Mouse (Mus musculus): ENCODE results near the gene Pla2g2c. TPM values are rescaled to one million over a fixed set of nuclear protein-coding genes. Genes with fewer than 3 reads are reported as not detected.
A peak's percentile ranks its signal among the peaks of the same experiment; 100 is the strongest.

The Pla2g2c gene
- polyA plus RNA-seq, 2 experiments: 0.26 to 0.28 TPM

DNA sequence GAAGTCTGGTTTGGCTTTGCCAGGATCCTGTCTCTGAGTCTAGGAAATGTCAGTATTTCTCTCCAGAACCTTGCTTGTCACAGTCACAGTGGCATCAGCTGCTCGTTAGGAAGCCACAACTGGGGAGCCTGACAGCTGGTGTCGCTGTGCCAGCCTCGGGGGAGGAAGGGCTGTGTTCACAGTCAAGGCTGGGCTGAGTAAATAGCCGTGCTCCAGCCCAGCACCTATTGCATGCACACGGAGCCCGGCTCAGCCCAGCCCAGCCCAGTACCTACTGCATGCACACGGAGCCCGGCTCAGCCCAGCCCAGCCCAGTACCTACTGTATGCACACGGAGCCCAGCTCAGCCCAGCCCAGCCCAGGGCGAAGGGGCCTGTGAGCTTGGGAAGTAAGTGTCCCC lies 23.3 kb downstream of the Pla2g2c start:
- no peaks in the 10 kb centered on the region for H3K27me3 ChIP-seq (ENCODE audit: control insufficient read depth, insufficient read depth, low read length)
- DNase-seq (ENCODE audit: low spot score) (no peak), ATAC-seq (ENCODE audit: low FRiP score, low read depth) (no peak)
- no peaks in the 10 kb centered on the region for H3K4me1 ChIP-seq (ENCODE audit: control insufficient read depth, insufficient read depth, low read length)
- H3K4me3 ChIP-seq (replicated peaks; ENCODE audit: low read length): no peak overlapping the region
- H3K9me3 ChIP-seq (ENCODE audit: control insufficient read depth, low read length): no peaks in the 10 kb centered on the region
- no peaks in the 10 kb centered on the region for H3K36me3 ChIP-seq (ENCODE audit: control insufficient read depth, insufficient read depth, low read length)
- H3K9ac ChIP-seq (ENCODE audit: low read depth, low read length, severe bottlenecking): no peak overlapping the region
- H3K27ac ChIP-seq (replicated peaks; ENCODE audit: low read depth, low read length): no peak overlapping the region
- WGBS: 61% methylated on average over 9 of the region's 10 CpGs
- no peak overlapping the region for H3K4me2 ChIP-seq (replicated peaks; ENCODE audit: low read depth, low read length, severe bottlenecking)
- no peak for TF ChIP-seq POLR2A (IDR thresholded peaks at IDR 0.05; ENCODE audit: borderline replicate concordance, extremely low read depth, insufficient read depth, insufficient read length)

DNA sequence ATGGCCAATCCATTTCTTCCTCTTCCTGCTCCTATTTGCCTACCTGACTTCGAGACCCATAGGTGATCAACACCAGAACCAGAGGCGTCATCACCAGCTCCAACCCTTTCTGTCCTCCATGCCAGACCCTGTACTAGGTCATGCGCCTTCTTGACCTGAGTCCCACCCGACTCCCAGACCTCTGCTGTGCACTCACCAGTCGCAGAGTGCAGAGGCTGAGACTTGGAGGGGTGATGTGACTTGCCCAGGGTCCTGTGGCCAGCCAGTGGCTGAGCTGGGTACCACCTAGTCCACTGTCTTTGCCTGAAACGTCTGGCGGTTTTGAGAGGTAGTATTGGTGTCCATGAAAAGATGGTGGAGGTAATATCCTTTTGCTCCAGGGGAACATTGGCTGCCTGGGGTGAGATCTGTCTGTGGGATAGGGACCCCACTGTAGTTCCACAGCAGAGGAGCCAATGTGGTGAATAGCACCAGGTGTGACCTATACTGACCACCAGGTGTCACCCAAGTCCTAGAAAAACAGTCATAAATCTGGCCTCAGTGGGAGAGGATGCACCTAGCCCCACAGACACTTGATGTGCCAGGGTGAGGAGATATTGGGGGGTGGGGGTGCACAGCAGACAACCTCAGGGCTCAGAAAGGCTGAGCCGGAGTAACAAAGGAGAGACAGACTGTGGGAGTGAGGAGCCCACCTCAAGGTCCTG lies 23.9 kb downstream of the Pla2g2c start:
- peak; percentile 54 for DNase-seq (ENCODE audit: low spot score)
- H3K27me3 ChIP-seq (ENCODE audit: control insufficient read depth, insufficient read depth, low read length): no peaks in the 10 kb centered on the region
- no peak overlapping the region for H3K27ac ChIP-seq (replicated peaks; ENCODE audit: low read depth, low read length)
- no peak for TF ChIP-seq POLR2A (IDR thresholded peaks at IDR 0.05; ENCODE audit: borderline replicate concordance, extremely low read depth, insufficient read depth, insufficient read length)
- WGBS: 52% methylated on average over 8 of the region's 8 CpGs
- no peaks in the 10 kb centered on the region for H3K36me3 ChIP-seq (ENCODE audit: control insufficient read depth, insufficient read depth, low read length)
- H3K9me3 ChIP-seq (ENCODE audit: control insufficient read depth, low read length): no peaks in the 10 kb centered on the region
- H3K9ac ChIP-seq (ENCODE audit: low read depth, low read length, severe bottlenecking): no peak overlapping the region
- no peak for ATAC-seq (ENCODE audit: low FRiP score, low read depth)
- H3K4me3 ChIP-seq (replicated peaks; ENCODE audit: low read length): no peak overlapping the region
- no peaks in the 10 kb centered on the region for H3K4me1 ChIP-seq (ENCODE audit: control insufficient read depth, insufficient read depth, low read length)
- no peak overlapping the region for H3K4me2 ChIP-seq (replicated peaks; ENCODE audit: low read depth, low read length, severe bottlenecking)

DNA sequence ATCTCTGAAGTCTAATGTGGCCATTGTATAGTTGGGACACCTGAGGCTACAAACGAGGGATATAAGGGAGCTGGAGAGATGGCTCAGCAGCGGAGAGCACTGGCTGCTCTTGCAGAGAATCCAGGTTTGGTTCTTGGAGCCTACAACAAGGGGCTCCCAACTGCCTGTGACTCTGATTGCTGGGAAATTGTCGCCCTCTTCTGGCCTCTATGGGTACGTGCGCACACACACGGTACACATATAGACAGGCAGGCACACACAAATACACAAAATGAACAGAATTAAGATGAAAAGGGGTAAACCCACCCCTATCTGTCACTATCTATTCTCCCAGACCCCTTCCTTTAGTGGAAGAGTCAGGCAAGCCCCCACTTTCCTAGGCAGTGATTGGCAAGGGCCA lies 28.0 kb downstream of the Pla2g2c start:
- H3K9me3 ChIP-seq (ENCODE audit: control insufficient read depth, low read length): no peaks in the 10 kb centered on the region
- no peak overlapping the region for H3K9ac ChIP-seq (ENCODE audit: low read depth, low read length, severe bottlenecking)
- ATAC-seq (ENCODE audit: low FRiP score, low read depth): no peak
- H3K4me2 ChIP-seq (replicated peaks; ENCODE audit: low read depth, low read length, severe bottlenecking): no peak overlapping the region
- 90% methylated on average over 6 of the region's 6 CpGs for WGBS
- H3K36me3 ChIP-seq (ENCODE audit: control insufficient read depth, insufficient read depth, low read length): no peaks in the 10 kb centered on the region
- H3K27ac ChIP-seq (replicated peaks; ENCODE audit: low read depth, low read length): no peak overlapping the region
- peaks cover 4% of the 10 kb centered on the region; the same call in 1 of the 2 replicates for H3K4me1 ChIP-seq (ENCODE audit: control insufficient read depth, insufficient read depth, low read length)
- H3K4me3 ChIP-seq (replicated peaks; ENCODE audit: low read length): no peak overlapping the region
- DNase-seq (ENCODE audit: low spot score): no peak
- no peak for TF ChIP-seq POLR2A (IDR thresholded peaks at IDR 0.05; ENCODE audit: borderline replicate concordance, extremely low read depth, insufficient read depth, insufficient read length)
- H3K27me3 ChIP-seq (ENCODE audit: control insufficient read depth, insufficient read depth, low read length): no peaks in the 10 kb centered on the region

DNA sequence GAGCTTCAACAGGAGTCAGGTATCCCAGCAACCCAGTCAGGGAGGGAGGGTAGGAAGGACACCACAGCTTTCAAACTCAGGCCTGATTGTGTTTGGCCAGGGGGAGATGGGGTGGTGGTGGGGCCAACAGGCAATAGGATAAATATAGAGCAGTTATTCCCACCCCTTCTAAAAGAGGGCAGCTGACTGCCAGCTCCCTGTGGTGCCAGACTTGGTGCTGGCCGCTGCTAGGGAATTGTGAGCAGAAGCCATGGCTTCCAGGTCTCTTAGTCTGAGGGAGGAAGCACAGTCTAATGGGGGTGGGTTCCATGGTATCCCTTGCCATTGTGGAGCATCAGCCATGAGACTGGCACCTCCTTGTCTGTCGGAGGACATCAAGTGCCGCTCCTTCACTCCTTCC lies 29.0 kb downstream of the Pla2g2c start:
- Histone ChIP-seq H3K4me1 (ENCODE audit: control insufficient read depth, insufficient read depth, low read length) (peaks cover 4% of the 10 kb centered on the region; the same call in 1 of the 2 replicates), H3K27ac (replicated peaks; ENCODE audit: low read depth, low read length) (no peak overlapping the region), H3K9me3 (ENCODE audit: control insufficient read depth, low read length) (no peaks in the 10 kb centered on the region), H3K4me2 (replicated peaks; ENCODE audit: low read depth, low read length, severe bottlenecking) (no peak overlapping the region), H3K36me3 (ENCODE audit: control insufficient read depth, insufficient read depth, low read length) (no peaks in the 10 kb centered on the region), H3K9ac (ENCODE audit: low read depth, low read length, severe bottlenecking) (no peak overlapping the region), H3K4me3 (replicated peaks; ENCODE audit: low read length) (no peak overlapping the region), H3K27me3 (ENCODE audit: control insufficient read depth, insufficient read depth, low read length) (no peaks in the 10 kb centered on the region)
- ATAC-seq (ENCODE audit: low FRiP score, low read depth) (no peak), DNase-seq (ENCODE audit: low spot score) (no peak)
- no peak for TF ChIP-seq POLR2A (IDR thresholded peaks at IDR 0.05; ENCODE audit: borderline replicate concordance, extremely low read depth, insufficient read depth, insufficient read length)
- WGBS: 96% methylated on average over 3 of the region's 3 CpGs

DNA sequence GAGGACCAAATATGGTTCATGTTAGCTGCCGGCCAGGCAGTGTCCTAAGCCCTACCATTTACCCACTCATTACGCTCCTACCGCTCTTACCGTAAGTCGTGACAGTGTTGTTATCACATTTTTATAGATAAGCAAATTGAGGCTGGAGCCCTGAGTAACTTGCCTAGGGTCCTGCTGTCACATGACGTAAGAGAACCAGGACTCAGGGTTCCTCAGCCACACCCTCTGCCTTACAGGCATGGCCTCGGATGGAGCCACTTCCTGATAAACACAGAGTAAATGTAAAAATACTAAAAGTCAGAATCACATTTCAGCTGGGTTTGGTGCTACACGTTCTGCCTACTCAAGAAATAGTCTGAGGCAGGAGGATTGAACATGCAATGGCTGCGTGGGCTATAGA lies 29.8 kb downstream of the Pla2g2c start:
- ATAC-seq (ENCODE audit: low FRiP score, low read depth) (no peak), DNase-seq (ENCODE audit: low spot score) (no peak)
- Histone ChIP-seq H3K36me3 (ENCODE audit: control insufficient read depth, insufficient read depth, low read length) (no peaks in the 10 kb centered on the region), H3K4me1 (ENCODE audit: control insufficient read depth, insufficient read depth, low read length) (peaks cover 4% of the 10 kb centered on the region; the same call in 1 of the 2 replicates), H3K9ac (ENCODE audit: low read depth, low read length, severe bottlenecking) (no peak overlapping the region), H3K4me3 (replicated peaks; ENCODE audit: low read length) (no peak overlapping the region), H3K9me3 (ENCODE audit: control insufficient read depth, low read length) (no peaks in the 10 kb centered on the region), H3K4me2 (replicated peaks; ENCODE audit: low read depth, low read length, severe bottlenecking) (no peak overlapping the region), H3K27ac (replicated peaks; ENCODE audit: low read depth, low read length) (no peak overlapping the region), H3K27me3 (ENCODE audit: control insufficient read depth, insufficient read depth, low read length) (no peaks in the 10 kb centered on the region)
- no peak for TF ChIP-seq POLR2A (IDR thresholded peaks at IDR 0.05; ENCODE audit: borderline replicate concordance, extremely low read depth, insufficient read depth, insufficient read length)
- 82% methylated on average over 9 of the region's 9 CpGs for WGBS

All from limb, embryonic 14.5 days (tissue).